Mouse (Mus musculus) testis, adult 2 months (tissue): Measurements from ENCODE around the gene E4f1.

ENCODE experiments used
- CTCF ChIP-seq: fragments of 200-500 bp; IDR thresholded peaks from 2 replicates; pipeline ENCODE4 v1.5.1; 2012; ENCODE audit warnings: low read depth, mild to moderate bottlenecking, inconsistent platforms, low read length, moderate library complexity; ENCODE audit not compliant: control insufficient read depth, insufficient read depth, insufficient replicate concordance
- POLR2A ChIP-seq: fragments of 200-500 bp; IDR thresholded peaks from 2 replicates; pipeline ENCODE4 v1.6.1; 2012; ENCODE audit warnings: low read depth, mild to moderate bottlenecking, inconsistent platforms, low read length, moderate library complexity; ENCODE audit not compliant: control insufficient read depth

DNA sequence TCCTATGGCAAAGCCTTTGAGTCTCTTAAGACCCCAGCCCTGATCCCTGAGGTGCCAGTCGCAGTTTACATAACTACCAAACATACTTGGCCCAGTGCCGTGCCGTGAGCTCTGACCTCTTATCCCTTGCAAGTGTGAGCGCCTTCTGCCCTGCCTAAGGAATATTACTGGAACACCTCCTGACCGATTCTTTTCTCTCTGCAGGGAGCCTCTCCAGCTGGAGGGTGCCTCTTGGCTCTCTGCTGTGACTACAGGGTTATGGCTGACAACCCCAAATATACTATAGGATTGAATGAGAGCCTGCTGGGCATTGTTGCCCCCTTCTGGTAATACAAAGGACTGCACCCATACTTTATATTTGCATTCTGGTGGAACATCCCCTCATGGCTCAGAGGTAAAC, 33.1 kb downstream of the E4f1 start:
- no peak for TF ChIP-seq POLR2A
- TF ChIP-seq CTCF: no peak; the same call in 1 of the 2 replicates
